Mouse (Mus musculus): ENCODE measurements at regions not wholly inside any gene's neighbourhood (a gene's known extent, or its start where the extent isn't known, plus 50 kb on each side); places are given as distances from the start of the nearest gene placed in this dataset.

- TF ChIP-seq CTCF (IDR thresholded peaks at IDR 0.05; ENCODE audit: low read depth, low read length) (no peak), POLR2AphosphoS5 (IDR thresholded peaks at IDR 0.05; ENCODE audit: insufficient replicate concordance, low read depth, low read length) (no peak), GATA1 (IDR thresholded peaks at IDR 0.05; ENCODE audit: borderline replicate concordance, low read length) (no peak)
Measured at GRCm38 (mm10) chr6:8860581-8860980, 82.3 kb upstream of the Ica1 start.
